Mouse (Mus musculus) megakaryocyte, embryonic 14.5 days (primary cell): ENCODE data around the gene Smarcd3. TPM values are rescaled to one million over a fixed set of nuclear protein-coding genes. Genes with fewer than 3 reads are reported as not detected.
A peak's percentile ranks its signal among the peaks of the same experiment; 100 is the strongest.

ENCODE experiments used
- H3K27me3 ChIP-seq: replicated peaks from 2 replicates; pipeline ENCODE3; 2012; ENCODE audit warnings: inconsistent platforms
- H3K36me3 ChIP-seq: replicated peaks from 2 replicates; pipeline ENCODE3; 2012; ENCODE audit warnings: low read length, inconsistent platforms, mixed read lengths
- H3K4me1 ChIP-seq: 2 replicates; pipeline ENCODE4 v1.6.1; 2012; ENCODE audit warnings: inconsistent platforms
- H3K4me3 ChIP-seq: replicated peaks from 2 replicates; pipeline ENCODE3; 2012; ENCODE audit warnings: moderate library complexity, mild to moderate bottlenecking, inconsistent platforms
- H3K9me3 ChIP-seq: 2 replicates; pipeline ENCODE4 v1.6.1; 2012; ENCODE audit warnings: inconsistent platforms
- FLI1 ChIP-seq: IDR thresholded peaks from 2 replicates; pipeline ENCODE4 v1.6.1; 2012; ENCODE audit warnings: low read length, inconsistent platforms, mixed read lengths
- GATA1 ChIP-seq: IDR thresholded peaks from 3 replicates; pipeline ENCODE4 v1.6.1; 2012; ENCODE audit warnings: mixed read lengths, low read length, inconsistent platforms, borderline replicate concordance
- polyA plus RNA-seq: library from polyadenylated mRNA; stranded (reverse); fragments of >175 nt; gene quantifications from 2 replicates; pipeline ENCODE4 v1.2.3, GENCODE M21; 2012; ENCODE audit warnings: low replicate concordance; ENCODE audit not compliant: insufficient read depth

Smarcd3 gene
- polyA plus RNA-seq, 1 experiment, result 0.76 TPM

GRCm38 (mm10) chr5:24592471-24593160, 31.6 kb downstream of the Smarcd3 start:
- no peaks in the 10 kb centered on the region for H3K9me3 ChIP-seq
- H3K4me3 ChIP-seq, result no peak overlapping the region
- TF ChIP-seq GATA1 (no peak), FLI1 (no peak)
- peaks cover 78% of the 10 kb centered on the region for H3K4me1 ChIP-seq
- H3K36me3 ChIP-seq, result peaks cover 86% of the 10 kb centered on the region
- no peaks in the 10 kb centered on the region for H3K27me3 ChIP-seq

- Histone ChIP-seq H3K27me3 (no peaks in the 10 kb centered on the region), H3K4me1 (peaks cover 79% of the 10 kb centered on the region), H3K36me3 (peaks cover 86% of the 10 kb centered on the region), H3K9me3 (no peaks in the 10 kb centered on the region), H3K4me3 (peak overlapping the region; percentile 81)
- TF ChIP-seq FLI1, result no peak
- TF ChIP-seq GATA1, result no peak
Measured at GRCm38 (mm10) chr5:24591796-24592470, 32.3 kb downstream of the Smarcd3 start.

- TF ChIP-seq FLI1, result no peak
- no peak for TF ChIP-seq GATA1
- H3K9me3 ChIP-seq, result no peaks in the 10 kb centered on the region
- H3K27me3 ChIP-seq, result no peaks in the 10 kb centered on the region
- H3K4me3 ChIP-seq, result peak overlapping the region; percentile 81
- peaks cover 86% of the 10 kb centered on the region for H3K36me3 ChIP-seq
- peaks cover 75% of the 10 kb centered on the region for H3K4me1 ChIP-seq
Measured at GRCm38 (mm10) chr5:24591268-24591721, 32.9 kb downstream of the Smarcd3 start.

DNA sequence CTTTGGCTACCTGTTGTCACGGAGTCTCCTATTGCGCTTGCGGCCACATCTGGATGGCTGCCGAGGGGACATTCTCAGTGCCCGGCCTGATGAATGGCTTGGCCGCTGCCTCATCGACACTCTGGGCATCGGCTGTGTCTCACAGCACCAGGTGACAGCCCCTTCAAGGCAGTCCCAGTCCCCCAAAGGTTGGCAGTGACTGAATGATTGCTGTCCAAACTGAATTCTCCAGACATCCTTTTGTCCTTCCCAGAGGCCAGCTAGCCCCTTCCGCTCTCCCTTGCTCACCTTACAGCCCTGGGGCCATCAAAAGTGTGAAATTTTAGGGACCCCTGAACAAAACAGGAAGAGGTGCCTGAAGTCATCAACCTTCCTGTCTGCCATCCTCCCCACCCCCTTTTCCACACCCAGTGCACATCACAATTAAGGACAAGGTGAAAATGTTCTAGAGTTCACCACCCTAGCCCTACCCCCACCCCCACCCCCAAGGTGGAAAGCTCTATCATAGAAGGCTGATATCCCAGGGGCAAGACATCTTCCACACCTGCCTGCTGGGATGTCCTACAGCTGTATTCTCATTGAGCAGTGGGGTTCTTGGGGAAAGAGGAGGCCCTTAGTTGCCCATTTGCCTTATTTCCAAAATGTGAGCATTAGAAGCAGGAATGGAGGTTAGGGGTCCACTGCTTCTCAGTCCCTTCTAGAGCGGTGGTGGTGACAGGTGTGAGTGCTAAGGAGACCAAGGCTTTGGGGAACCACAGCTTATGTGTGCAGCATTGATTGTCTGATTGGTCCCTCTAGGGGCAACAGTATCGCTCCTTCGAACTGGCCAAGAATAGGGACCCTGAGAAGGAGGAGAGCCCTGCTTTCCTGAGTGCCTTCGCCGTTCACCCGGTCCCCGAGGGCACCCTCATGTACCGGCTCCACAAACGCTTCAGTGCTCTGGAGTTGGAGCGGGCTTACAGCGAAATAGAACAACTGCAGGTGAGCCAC, 34.4 kb downstream of the Smarcd3 start:
- no peaks in the 10 kb centered on the region for H3K9me3 ChIP-seq
- no peak overlapping the region for H3K4me3 ChIP-seq
- TF ChIP-seq GATA1 (no peak), FLI1 (no peak)
- peaks cover 79% of the 10 kb centered on the region for H3K4me1 ChIP-seq
- H3K27me3 ChIP-seq, result no peaks in the 10 kb centered on the region
- H3K36me3 ChIP-seq, result peaks cover 72% of the 10 kb centered on the region

GRCm38 (mm10) chr5:24587200-24587577, 37.0 kb downstream of the Smarcd3 start:
- Histone ChIP-seq H3K4me3 (peak overlapping the region; percentile 98), H3K27me3 (no peaks in the 10 kb centered on the region), H3K9me3 (no peaks in the 10 kb centered on the region), H3K36me3 (peaks cover 46% of the 10 kb centered on the region), H3K4me1 (peaks cover 78% of the 10 kb centered on the region)
- no peak for TF ChIP-seq FLI1
- TF ChIP-seq GATA1, result no peak

- peak within 1 kb of the TSS; percentile 98 for H3K4me3 ChIP-seq
- TF ChIP-seq GATA1, result no peak
- TF ChIP-seq FLI1, result no peak
- H3K36me3 ChIP-seq, result peaks cover 41% of the 10 kb centered on the region
- H3K9me3 ChIP-seq, result no peaks in the 10 kb centered on the region
- H3K4me1 ChIP-seq, result peaks cover 73% of the 10 kb centered on the region
- H3K27me3 ChIP-seq, result no peaks in the 10 kb centered on the region
Measured at GRCm38 (mm10) chr5:24586547-24587199, 37.5 kb downstream of the Smarcd3 start, which contains the start of gene Chpf2. TSS of gene Chpf2 (plus strand) at chr5:24586741.

- TF ChIP-seq GATA1 (no peak), FLI1 (no peak)
Measured at GRCm38 (mm10) chr5:24586106-24586505, 38.1 kb downstream of the Smarcd3 start.

GRCm38 (mm10) chr5:24578109-24578963, 45.9 kb downstream of the Smarcd3 start:
- Histone ChIP-seq H3K4me3 (peak overlapping the region; percentile 97), H3K4me1 (peaks cover 39% of the 10 kb centered on the region), H3K9me3 (no peaks in the 10 kb centered on the region), H3K36me3 (peaks cover 23% of the 10 kb centered on the region), H3K27me3 (no peaks in the 10 kb centered on the region)
- TF ChIP-seq FLI1 (no peak), GATA1 (no peak)

More at GRCm38 (mm10) chr5:24586106-24586505, 38.1 kb downstream of the Smarcd3 start:
- no peaks in the 10 kb centered on the region for H3K9me3 ChIP-seq
- peaks cover 35% of the 10 kb centered on the region for H3K36me3 ChIP-seq
- peaks cover 68% of the 10 kb centered on the region for H3K4me1 ChIP-seq
- H3K27me3 ChIP-seq, result no peaks in the 10 kb centered on the region
- H3K4me3 ChIP-seq, result peak overlapping the region; percentile 98
